Mouse (Mus musculus): ENCODE measurements around the gene Krt35.

GRCm38 (mm10) chr11:100096141-100096540, at the start of gene Krt35:
- TF ChIP-seq EP300 (IDR thresholded peaks at IDR 0.05; ENCODE audit: low read depth in 1 of 2, low read length in 2 of 2) (no peak), KAT2A (conservative IDR thresholded peaks at IDR 0.05; ENCODE audit: low read depth, low read length) (no peak), CTCF (IDR thresholded peaks at IDR 0.05 in 2 of 3, conservative IDR thresholded peaks at IDR 0.05 in 1 of 3; ENCODE audit: control insufficient read depth in 1 of 3, insufficient read depth in 1 of 3, low read depth in 2 of 3, low read length in 3 of 3, poor library complexity in 1 of 3, severe bottlenecking in 1 of 3) (no peak), POLR2A (IDR thresholded peaks at IDR 0.05; ENCODE audit: control insufficient read depth in 1 of 2, insufficient read depth in 1 of 2, low read depth in 1 of 2, low read length in 2 of 2, poor library complexity in 1 of 2) (no peak), GABPA (IDR thresholded peaks at IDR 0.05; ENCODE audit: low read depth, low read length) (no peak), JUND (IDR thresholded peaks at IDR 0.05; ENCODE audit: low read depth, low read length) (no peak), RCOR1 (IDR thresholded peaks at IDR 0.05; ENCODE audit: low read depth, low read length) (no peak), TCF12 (IDR thresholded peaks at IDR 0.05; ENCODE audit: low read depth, low read length) (no peak), POLR2AphosphoS5 (IDR thresholded peaks at IDR 0.05; ENCODE audit: borderline replicate concordance, low read depth, low read length) (no peak), MAZ (IDR thresholded peaks at IDR 0.05; ENCODE audit: low read depth, low read length) (no peak), MEF2A (IDR thresholded peaks at IDR 0.05; ENCODE audit: extremely low read depth, insufficient replicate concordance, low read depth, low read length, poor library complexity, severe bottlenecking) (no peak)
